Mouse (Mus musculus): Measurements from ENCODE around the gene Ppip5k2. TPM values are rescaled to one million over a fixed set of nuclear protein-coding genes. Genes with fewer than 3 reads are reported as not detected.

The Ppip5k2 gene
- total RNA-seq, 2 experiments from 2014 or later: 86.8 to 102 TPM

DNA sequence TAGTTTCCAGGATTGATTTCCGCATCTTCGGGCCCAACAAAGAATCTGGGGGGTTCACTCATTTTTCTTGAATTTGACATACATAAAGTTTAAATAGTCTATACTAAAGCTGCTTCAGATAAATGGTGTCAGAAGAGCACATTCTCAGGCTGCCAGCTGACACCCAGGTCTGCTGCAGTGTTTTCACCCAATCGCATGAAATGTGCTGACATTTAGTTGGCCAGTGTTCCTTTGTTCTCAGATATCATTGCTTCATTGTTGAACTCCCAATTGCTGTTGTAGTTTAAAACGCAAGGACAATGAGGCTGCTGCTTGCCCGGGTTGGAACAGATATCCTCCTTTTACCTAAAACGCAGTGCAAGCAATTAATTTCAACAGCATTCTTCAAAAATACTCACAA lies 8.7 kb downstream of the Ppip5k2 start:
- DNase-seq: peak in 1 of 2 experiments; percentile 13
- intact Hi-C loops (cut with DNase I): no loop called here

DNA sequence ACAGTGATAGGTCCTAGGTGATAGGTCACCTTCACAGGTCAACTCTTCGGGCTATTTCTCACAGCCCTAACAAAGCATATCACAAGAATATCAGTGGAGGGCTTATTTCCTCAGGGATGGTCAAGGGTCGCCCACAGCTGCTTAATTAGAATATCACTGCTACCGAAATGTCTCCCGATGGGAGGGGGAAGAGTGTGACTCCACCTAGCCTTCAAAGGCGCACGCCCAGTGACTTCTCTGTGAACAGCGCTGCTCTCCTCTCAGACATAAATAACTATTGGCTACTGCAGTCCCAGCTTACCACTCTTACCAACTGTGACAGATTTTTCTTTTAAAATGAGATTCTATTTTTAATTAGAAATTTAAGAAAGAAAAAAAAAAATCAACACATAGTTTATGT lies 9.6 kb downstream of the Ppip5k2 start:
- DNase-seq: peak in 1 of 2 experiments; percentile 15
- intact Hi-C loops (cut with DNase I): no loop called here

DNA sequence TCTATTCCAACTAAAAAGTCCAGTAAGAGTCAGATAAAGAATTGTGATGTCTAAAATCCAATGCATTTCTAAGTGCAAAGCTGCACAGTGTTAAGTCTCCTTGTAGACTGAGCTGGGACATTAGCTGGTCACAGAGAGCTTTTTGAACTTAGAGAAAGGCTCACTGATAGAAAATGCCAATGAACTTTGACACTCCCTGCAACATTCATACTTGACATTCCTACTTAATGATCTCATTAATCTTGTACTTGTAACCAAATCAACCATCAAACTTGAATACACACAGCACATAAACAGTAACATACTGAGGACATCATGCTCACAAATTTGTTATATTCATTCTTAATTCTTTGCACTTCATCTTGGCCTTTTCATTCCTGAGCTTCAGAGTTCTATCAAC lies 10.4 kb downstream of the Ppip5k2 start:
- DNase-seq: no peak
- intact Hi-C loops (cut with DNase I): no loop called here

DNA sequence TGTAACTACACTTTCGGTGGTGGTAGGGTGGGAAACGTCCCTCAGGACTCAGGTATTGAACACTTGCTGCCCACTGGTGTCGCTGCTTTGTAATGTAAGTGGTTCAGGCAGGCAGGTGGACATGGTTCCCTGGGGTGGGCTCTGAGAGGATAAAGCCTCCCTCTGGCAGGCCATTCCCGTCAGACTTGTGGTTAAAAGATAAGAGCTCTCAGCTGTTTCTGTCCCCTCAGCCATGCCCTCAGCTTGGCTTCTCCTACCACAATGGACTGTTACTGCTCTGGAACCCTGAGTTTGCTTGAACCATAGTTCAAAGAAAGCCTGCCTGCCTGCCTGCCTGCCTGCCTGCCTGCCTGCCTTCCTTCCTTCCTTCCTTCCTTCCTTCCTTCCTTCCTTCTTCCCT lies 15.8 kb downstream of the Ppip5k2 start:
- intact Hi-C loops (cut with DNase I): no loop called here
- DNase-seq: no peak

DNA sequence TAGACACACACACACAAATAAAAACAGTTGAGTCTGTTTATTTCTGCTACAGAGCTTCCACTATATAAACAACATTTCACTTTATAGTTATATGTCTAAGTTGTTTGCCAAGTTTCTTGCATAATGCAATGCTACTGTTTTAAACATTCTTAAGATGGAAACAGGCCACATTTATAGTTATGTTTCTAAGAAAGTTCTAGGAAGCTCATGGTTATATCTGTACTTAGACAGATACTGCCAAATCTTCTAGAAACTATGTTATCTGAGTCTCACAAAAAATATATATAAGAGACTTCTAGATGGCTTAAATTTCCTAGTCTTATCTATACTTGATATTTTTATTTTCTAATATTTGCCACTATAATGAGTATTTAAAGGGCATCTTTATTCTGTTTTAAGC lies 17.0 kb downstream of the Ppip5k2 start:
- intact Hi-C loops (cut with DNase I): no loop called here
- no peak for DNase-seq

DNA sequence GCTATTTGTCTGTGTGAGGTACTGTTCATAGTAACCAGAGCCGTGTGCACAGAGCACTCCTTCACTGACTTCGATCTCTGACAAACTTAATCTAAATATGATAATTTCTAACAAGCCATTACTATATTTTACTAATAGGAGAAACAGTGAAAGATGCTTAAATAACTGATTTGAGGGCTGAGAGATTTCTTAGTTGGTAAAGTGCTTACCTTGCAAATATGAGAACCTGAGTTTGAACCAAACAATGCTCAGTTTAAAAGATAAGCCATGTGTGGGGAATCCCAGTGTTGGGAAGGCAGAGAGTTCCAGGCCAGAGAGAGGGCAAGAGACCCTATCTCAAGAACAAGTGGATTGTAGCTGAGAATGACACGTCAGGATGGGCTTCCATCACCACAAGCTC lies 22.0 kb downstream of the Ppip5k2 start:
- intact Hi-C loops (cut with DNase I): no loop called here

DNA sequence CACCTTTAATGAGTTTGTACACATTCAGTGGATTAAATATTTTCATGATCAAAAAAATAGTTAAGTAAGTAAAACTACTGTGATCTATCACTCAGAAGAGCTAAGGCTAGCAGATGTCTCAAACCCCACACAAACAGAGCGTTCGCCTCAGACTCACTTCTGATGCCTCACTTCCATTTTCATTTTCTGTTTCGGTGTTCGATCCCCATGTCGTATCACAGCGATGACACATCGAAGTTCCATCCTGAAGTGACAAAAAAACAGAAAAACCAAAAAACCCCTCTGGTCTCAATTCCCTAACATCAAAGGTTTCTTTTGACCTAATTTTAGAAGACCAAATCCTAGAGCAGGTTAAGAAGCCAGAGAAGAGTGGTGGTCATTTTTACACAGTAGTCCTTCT lies 23.9 kb downstream of the Ppip5k2 start:
- no peak for DNase-seq
- intact Hi-C loops (cut with DNase I): no loop called here

More for the DNA sequence above, 22.0 kb downstream of the Ppip5k2 start:
- DNase-seq: no peak

DNA sequence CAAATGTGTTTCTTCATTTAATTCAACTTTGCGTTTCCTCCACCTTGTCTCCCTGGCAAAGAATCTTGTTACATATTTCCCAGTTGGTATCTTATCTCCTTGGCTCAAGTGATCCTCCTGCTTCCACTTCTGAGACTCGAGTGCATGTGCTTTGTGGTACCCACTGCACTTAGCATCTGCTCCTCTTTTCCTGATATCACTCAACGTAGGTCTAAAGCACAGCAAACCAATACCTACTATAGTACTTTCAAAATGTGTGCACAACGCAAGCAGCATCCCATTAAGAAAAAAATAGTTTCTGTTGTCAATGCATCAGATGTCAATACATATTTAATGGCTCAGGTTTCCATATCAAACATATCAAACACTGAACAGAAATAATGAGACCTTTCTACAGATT lies 24.5 kb downstream of the Ppip5k2 start:
- intact Hi-C loops (cut with DNase I): no loop called here
- DNase-seq: no peak

DNA sequence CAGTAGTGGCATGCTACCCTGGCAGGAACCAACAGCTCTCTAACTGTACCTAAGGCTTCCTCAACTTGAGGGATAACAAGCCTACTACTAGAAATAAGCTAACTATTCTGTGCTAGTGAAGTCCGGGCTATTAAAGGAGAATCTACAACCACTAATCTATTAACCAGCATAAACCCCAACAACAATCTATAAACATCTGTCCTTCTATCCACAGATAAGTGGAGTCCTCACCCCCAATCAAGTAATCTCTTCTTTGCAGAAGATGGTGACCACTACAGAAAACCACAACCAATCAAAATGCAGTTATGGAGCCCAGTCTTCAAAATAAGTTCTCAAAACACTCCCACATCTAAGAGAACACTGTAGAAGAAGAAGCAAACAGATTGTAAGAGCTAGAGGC lies 27.1 kb downstream of the Ppip5k2 start:
- intact Hi-C loops (cut with DNase I): no loop called here
- no peak for DNase-seq

DNA sequence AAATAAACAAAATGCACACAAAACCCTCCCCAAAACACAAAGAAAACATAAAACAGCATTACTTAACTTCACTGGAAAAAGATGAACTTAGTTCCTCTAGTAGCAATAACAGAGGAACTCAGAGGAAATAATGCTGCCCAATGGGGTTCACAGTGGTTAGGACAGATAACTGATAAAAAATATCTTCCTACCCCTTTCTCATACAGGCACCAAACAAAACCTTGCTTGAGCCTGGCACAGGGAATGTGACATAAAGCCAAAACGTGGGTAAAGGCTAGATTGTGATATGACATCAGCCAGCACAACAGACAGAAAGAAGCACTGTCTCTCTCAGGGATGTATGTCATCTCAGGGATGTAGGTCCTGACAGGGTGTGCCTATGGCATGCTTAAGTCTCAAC lies 40.9 kb downstream of the Ppip5k2 start:
- no peak for DNase-seq
- intact Hi-C loops (cut with DNase I): no loop called here

DNA sequence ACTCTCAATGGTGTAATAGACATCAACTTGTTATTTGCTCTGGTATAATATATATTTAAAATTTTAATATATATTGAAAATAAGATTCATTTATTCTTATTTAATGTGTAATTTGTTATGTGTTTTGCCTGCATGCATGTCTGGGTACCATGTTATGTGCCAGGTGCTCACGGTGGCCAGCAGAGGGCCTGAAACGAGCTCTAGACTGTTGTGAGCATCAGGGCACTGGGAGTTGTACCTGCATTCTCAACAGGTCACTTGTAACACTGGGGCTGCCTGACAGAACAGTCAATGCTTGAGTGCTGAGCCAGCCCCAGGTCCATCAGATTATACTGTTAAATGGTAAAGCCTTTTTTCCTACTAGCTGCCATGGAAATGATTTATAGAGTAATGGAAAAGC lies 43.5 kb downstream of the Ppip5k2 start:
- DNase-seq: no peak
- intact Hi-C loops (cut with DNase I): no loop called here

DNA sequence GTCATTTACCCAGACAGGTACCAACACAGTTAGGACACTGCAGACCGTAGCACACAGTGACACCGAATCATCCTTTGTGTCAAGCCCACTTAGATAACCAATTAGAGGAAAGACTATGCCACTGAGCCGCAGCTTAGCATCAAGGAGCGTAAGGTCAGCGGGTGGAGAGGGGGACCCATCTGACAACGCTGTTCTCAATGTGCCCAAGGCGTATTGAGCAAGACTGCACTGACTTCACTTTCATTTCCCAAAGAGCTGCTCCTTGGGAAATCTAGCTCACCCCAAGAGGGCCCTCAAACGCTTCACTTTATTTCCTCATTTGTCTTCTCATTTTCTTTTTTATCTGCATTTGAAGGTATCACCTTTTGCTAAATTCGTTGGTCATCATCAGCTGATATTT lies 51.8 kb downstream of the Ppip5k2 start:
- intact Hi-C loops (cut with DNase I): no loop called here
- DNase-seq: peak in 1 of 2 experiments; percentile 14

DNA sequence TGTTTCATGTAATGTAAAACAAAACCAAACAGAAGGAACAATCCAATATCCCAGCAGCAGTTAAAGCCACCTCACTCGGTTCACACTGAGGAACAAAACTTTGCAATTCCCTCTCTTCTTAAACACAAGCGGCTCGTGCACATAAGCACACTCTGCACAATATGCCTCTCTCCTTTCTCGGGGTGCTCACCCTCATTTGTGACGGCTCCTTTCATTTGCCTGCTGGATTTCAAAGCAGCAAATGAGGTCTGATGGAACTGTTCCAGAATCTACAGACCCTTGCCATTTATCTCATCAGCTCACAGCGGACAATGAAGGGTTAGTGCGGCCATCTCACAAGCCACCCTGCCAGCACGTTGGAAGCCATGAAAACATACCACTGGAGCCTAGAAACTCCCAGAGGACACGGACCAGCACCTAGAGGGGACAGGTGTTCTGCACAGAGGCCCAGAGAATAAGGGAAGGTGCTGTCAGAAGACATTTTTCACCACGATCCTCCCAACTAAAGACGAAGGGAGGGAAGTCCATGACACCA lies 55.8 kb downstream of the Ppip5k2 start:
- no peak for DNase-seq
- intact Hi-C loops (cut with DNase I): no loop called here

DNA sequence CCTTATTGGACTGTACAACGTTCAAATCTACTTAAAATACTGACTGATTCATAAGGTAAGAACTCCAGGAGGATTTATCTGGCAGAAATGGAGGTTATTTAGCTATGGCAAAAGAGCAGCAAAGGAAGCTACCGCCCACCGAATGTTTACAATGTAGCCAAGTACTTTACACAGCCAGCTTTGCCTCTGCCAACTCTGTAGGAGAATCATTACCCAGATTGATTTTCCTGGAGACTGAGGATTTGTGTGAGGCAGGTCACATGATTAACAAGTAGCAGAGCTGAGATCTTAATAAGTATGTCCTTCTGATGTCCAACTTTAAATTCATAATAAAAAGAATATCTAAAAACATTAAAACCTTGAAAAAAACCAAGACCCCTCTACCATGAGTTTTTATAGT lies 59.7 kb downstream of the Ppip5k2 start:
- intact Hi-C loops (cut with DNase I): no loop called here
- DNase-seq: no peak

DNA sequence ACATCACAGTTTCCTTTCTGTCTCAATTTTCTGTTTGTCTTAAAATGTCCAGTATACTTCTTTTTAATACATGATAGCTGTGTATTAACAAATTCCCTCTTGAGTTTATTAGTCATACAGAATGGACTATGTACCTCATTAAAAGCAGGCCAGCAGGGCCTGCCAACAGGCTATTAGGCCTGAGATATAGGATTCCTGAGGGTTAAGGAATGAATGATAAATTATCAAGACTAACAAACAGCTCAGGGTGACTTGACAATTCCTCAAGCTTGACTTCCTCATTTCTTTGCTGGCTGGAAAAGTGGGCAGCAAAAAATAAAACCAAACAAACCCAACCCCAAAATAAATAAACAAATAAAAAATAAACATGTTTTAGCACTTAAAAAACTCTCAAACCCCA lies 64.8 kb downstream of the Ppip5k2 start:
- intact Hi-C loops (cut with DNase I): no loop called here
- no peak for DNase-seq

DNA sequence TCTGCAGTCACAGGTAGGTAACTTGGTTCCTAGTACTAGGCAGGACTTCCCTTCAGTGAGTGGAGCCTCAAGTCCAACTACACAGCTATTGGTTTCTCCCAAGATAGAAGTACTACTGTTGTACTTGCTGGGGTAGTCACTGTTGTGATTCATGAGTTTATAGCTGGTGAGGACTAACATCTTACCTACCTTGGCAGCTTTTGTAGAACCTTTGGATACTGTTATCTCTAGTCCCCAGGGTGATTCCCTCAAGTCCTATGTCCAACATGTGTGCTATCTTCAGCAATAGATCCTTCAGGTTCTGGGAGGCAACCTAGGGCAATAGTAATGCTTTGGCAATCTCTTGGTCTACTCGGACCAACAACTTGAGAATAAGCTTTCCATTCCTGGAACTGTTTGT lies 65.6 kb downstream of the Ppip5k2 start:
- no peak for DNase-seq
- intact Hi-C loops (cut with DNase I): no loop called here

DNA sequence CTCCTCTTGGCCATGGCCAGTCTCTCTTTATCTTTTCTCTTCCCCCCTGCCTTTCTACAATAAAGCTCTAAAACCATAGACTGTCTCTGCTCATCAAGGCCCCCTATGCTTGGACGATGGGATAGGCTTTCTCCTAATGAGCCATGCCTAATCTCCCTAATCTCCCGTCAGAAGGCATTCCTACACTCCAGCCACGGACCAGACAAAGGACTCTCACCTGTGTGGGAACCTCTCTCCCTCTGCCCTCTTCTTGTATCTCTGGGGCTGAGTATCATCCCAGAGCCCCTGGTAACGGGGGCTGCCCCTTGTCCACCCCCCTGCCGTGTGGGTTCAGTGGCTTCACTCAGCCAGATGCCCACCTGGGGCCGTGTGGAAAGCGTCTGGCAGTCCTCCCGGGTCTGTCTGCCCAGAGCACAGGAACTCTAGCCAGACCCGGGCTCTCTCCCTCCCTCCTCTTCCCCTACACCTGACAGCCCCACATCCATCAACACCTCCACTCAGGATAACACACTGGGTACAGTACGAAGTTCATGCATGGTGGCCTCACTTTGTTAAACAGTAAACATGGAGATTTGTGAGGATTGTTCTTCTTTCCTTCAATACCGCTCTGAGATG lies 71.1 kb downstream of the Ppip5k2 start:
- intact Hi-C loops (cut with DNase I): no loop called here
- peak in 1 of 2 experiments; percentile 21 for DNase-seq

DNA sequence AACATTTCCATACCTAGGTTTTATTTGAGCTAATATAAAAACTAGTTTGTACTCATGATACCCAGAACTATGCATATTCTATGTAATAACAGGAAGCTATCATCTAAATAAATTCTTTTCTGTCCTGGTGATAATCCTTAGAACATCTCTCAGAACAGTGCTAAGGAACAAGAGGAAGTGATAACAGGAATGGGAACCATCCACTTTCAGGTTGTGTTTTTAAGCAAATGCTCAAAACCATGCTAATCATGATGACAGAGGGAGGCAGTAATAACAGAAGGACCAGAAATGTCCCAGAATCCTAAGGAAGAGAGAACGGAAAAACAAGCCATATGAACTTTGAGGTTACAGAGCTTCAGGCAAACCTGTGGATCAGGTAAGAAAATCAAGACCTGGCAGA lies 72.9 kb downstream of the Ppip5k2 start:
- intact Hi-C loops (cut with DNase I): no loop called here
- DNase-seq: no peak

DNA sequence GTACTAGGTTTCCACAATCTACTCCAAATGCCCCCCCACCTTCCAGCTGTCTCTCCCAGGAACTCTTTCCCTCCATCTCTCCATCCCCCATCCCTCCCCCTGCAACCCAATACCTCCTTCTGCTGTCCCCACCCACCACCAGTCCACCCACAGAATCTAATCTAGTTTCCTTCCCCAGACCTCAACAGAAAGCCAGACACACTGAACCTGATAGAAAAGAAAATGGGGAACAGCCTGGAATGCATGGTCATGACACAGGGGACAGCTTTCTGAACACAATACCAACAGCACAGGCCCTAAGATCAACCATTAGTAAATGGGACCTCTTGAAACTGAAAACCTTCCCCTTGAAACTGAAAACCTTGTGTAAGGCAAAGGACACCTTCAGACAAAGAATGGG lies 76.4 kb downstream of the Ppip5k2 start:
- intact Hi-C loops (cut with DNase I): no loop called here
- no peak for DNase-seq

DNA sequence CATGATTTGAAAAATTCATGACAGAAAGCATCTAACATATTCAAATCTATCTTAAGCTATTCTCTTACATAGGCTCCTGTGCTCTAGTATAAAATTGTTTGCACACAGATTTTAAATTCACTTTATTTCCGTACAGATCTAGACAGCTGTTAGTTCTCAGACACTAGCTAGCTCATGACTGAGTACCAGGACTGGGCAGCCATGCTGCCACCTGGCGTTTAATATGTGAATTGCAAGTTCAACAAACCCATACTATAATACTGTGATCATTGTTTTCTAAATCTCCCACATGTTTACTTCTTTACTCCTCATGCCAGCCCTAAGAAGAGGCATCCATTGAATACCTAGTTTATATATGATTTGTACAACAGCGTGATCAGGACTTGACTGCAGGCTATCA lies 81.5 kb downstream of the Ppip5k2 start:
- peak; percentile 21 to 42 for DNase-seq
- intact Hi-C loops (cut with DNase I): loop anchor here (1.0 to 5.0 kb wide), 2 partner anchors 191 to 651 kb away; no protein-coding TSS in a partner anchor

DNA sequence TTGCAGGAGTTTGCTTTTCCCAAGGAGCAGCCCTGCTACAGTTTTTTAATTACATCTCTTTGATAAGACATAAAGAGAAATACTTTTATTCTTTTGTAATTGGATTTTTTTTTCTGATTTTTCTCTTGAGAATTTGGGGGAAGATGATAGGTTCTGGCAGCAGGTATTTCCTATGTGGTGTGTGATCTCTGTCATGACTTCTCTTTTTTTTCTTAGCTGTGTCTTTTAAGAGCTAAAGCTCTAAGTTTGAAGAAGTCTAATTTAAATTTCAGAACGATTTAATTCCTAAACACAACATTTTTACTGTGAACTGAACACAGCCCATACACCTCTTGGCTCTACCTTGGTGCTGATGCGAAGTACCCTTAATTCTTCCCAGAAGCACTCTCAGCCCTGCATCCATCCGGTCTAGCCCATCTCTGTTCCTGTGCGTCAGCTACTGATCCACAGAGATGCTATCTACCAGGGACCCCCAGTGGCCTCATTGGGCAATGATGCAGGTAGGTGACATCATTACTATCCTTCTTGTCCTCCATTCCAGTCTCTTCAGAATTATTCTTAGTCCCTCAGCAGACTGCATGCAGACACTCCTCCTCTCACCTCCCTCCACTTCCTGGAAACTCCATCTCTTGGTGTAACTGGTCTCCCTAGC lies 93.6 kb downstream of the Ppip5k2 start:
- DNase-seq: no peak
- intact Hi-C loops (cut with DNase I): no loop called here

DNA sequence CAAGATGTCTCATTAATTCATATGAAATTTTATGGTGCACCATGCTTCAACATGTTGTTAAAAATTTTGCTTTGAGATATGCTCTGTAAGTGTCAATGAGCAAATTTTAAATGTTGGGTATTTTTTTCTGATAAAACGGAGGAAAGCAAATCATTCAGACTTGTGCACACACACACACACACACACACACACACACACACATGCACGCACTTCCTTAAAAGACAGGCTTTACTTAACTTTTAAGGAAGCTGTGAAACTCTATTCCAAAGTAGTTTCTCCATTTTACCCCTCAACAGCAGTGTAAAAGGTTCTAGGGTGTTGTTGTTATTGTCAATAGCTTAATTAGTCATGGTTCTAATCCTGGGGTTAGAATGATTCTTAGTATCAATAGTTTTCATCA lies 94.1 kb downstream of the Ppip5k2 start:
- intact Hi-C loops (cut with DNase I): no loop called here
- DNase-seq: no peak
